Mouse (Mus musculus) limb, embryonic 11.5 days (tissue): ENCODE data around the gene Cyp2d22. TPM values are rescaled to one million over a fixed set of nuclear protein-coding genes. Genes with fewer than 3 reads are reported as not detected.

Experiments used
- ATAC-seq: fragments of 200-750 bp; cut with Nextera tagmentation; 2 replicates; pipeline ENCODE4 v1.8.0; 2017; ENCODE audit warnings: low read depth; ENCODE audit not compliant: insufficient number of reproducible peaks, low FRiP score, low TSS enrichment
- DNase-seq: peaks from one replicate; pipeline ENCODE4 v3.0.0-alpha.2; 2015; ENCODE audit warnings: low spot score
- H3K27ac ChIP-seq: fragments of 300-500 bp; sonication (generic); replicated peaks from 2 replicates; pipeline ENCODE4 v1.5.1; 2014; ENCODE audit warnings: low read depth, mild to moderate bottlenecking, low read length
- H3K27me3 ChIP-seq: fragments of 300-500 bp; sonication (generic); 2 replicates; pipeline ENCODE4 v1.6.1; 2014; ENCODE audit warnings: mild to moderate bottlenecking, low read length, mixed read lengths; ENCODE audit not compliant: control insufficient read depth, insufficient read depth
- H3K36me3 ChIP-seq: fragments of 300-500 bp; sonication (generic); 2 replicates; pipeline ENCODE4 v1.6.1; 2014; ENCODE audit warnings: mild to moderate bottlenecking, low read length, moderate library complexity, mixed read lengths; ENCODE audit not compliant: control insufficient read depth, insufficient read depth
- H3K4me1 ChIP-seq: fragments of 300-500 bp; sonication (generic); 2 replicates; pipeline ENCODE4 v1.6.1; 2014; ENCODE audit warnings: low read length, mixed read lengths; ENCODE audit not compliant: control insufficient read depth, insufficient read depth
- H3K4me2 ChIP-seq: fragments of 300-500 bp; sonication (generic); 2 replicates; pipeline ENCODE4 v1.6.1; 2014; ENCODE audit warnings: low read depth, mild to moderate bottlenecking, moderate library complexity; ENCODE audit not compliant: severe bottlenecking
- H3K4me3 ChIP-seq: fragments of 300-500 bp; sonication (generic); 2 replicates; pipeline ENCODE4 v1.5.1; 2014; ENCODE audit warnings: low read depth, low read length
- H3K9ac ChIP-seq: fragments of 300-500 bp; sonication (generic); 2 replicates; pipeline ENCODE4 v1.6.1; 2014; ENCODE audit warnings: mild to moderate bottlenecking, low read length
- H3K9me3 ChIP-seq: fragments of 300-500 bp; sonication (generic); 2 replicates; pipeline ENCODE4 v1.6.1; 2016; ENCODE audit warnings: low read length; ENCODE audit not compliant: control insufficient read depth
- WGBS: fragments of 180-500 bp; shearing (Covaris S2); extraction: QIAGEN DNeasy Blood & Tissue Kit; methylation state at CpG from one replicate; pipeline ENCODE4 v1.1.7; 2014; 5-methylcytosine and 5-hydroxymethylcytosine counted together
- polyA plus RNA-seq: library from polyadenylated mRNA; unstranded; fragments of >200 nt; fragmentation: Nextera tagmentation; extraction: Ambion mirVana; gene quantifications from 2 replicates; pipeline ENCODE4 v1.2.1, GENCODE M21; 2014

Gene Cyp2d22
- polyA plus RNA-seq, 1 experiment from 2014 or later = 1.6 TPM

DNA sequence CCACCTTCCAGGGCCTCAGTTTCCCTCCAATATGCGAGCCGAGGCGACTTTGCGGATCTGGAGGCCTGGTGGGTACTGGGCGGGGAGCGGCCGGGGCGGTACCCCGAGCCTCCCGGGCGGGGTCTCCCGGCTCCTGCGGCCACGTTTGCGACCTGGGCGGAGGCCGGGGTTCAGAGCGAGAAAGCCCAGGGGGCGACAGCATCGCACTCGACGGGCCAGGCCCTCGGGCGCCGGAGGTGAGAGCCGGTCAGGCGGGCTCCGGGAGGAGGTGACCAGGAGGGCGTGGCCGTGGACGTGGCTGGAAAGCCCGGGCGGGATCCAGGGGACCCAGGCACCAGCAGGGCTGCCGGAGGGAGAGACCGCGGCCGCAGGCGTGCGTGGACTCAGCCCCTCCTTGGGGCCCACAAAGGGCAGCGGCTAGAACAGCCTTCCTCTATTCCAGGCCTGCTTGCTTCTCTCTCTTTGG lies 39.0 kb downstream of the Cyp2d22 start:
- H3K4me3 ChIP-seq = peak overlapping the region; percentile 35
- H3K36me3 ChIP-seq = no peaks in the 10 kb centered on the region
- H3K9ac ChIP-seq = peak overlapping the region; percentile 78
- DNase-seq = peak; percentile 66
- peak overlapping the region; percentile 75 for H3K4me2 ChIP-seq
- WGBS = 2% methylated on average over 40 of the region's 40 CpGs
- H3K9me3 ChIP-seq = no peaks in the 10 kb centered on the region
- no peak for ATAC-seq
- H3K27ac ChIP-seq = 0 out of 2 replicates have a peak overlapping the region, but pooled peaks have one; percentile 8
- no peaks in the 10 kb centered on the region for H3K27me3 ChIP-seq
- H3K4me1 ChIP-seq = peaks cover 15% of the 10 kb centered on the region

DNA sequence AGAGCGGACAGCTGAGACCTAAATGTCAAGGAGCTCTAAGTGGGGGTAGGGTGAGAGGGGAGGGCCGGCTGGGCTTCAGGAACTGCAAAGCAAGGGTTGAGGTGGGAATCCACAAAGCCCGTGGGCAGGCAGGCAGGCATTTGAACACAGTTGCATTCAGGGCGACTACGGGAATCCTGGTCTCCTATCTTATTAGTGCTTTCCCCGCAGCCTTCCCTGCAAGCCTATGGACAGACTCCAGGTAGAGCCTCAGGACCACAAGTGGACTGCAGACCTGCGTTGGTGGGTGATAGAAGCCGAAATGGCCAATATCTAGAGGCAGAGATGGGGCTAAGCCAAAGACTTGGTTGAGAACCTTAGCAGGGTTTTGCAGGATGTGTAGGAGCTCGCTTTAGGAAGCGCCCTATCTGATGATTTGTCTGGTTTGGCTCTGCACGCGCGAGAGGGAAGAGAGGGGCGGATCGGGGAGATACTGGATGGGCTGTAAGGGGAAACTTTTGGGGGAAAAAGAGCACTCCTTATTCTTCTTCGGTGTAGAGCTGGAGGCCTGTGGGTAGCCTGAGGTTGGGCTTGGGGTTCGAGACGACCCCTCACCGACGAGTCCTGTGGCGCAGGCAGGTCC lies 39.5 kb downstream of the Cyp2d22 start:
- ATAC-seq = no peak

DNA sequence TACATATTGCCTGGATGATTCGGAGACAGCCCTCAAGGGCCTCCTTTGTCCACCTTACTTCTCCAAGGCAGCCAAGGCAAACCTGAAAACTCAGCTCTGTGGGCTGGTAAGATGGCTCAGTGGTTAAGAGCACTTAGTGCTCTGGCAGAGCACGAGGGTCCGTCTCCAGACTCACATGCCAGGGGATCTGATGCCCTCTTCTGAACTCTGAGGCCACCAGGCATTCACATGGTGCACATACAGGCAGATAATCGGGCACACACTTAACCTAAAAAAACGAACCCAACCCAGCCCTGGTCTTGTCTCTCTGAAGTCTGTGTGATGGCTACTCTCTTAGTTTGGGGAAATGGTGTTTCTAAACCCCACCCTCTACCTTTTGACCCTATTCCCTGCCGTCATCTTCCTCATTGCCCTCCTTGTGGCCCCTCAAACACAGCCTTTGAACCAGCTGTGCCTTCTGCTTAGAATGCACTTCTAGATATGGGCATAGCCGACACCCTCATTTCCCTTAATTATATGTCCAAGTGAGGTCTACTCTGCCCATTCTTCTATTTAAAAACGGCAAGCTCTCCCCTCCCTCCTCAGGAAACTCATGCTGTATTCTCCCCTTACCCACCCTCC lies 40.3 kb downstream of the Cyp2d22 start:
- no peak overlapping the region for H3K4me3 ChIP-seq
- H3K9me3 ChIP-seq = no peaks in the 10 kb centered on the region
- H3K27me3 ChIP-seq = no peaks in the 10 kb centered on the region
- H3K4me2 ChIP-seq = no peak overlapping the region
- no peak overlapping the region for H3K27ac ChIP-seq
- ATAC-seq = no peak
- H3K9ac ChIP-seq = no peak overlapping the region
- DNase-seq = no peak
- H3K4me1 ChIP-seq = peaks cover 15% of the 10 kb centered on the region
- WGBS = 75% methylated on average over 8 of the region's 8 CpGs
- no peaks in the 10 kb centered on the region; the same call in 1 of the 2 replicates for H3K36me3 ChIP-seq

More for the DNA sequence above, 39.5 kb downstream of the Cyp2d22 start:
- Histone ChIP-seq H3K4me1 (peaks cover 15% of the 10 kb centered on the region), H3K9me3 (no peaks in the 10 kb centered on the region), H3K4me3 (peak overlapping the region; percentile 35), H3K4me2 (peak overlapping the region; percentile 75), H3K9ac (peak overlapping the region; percentile 78), H3K27me3 (no peaks in the 10 kb centered on the region), H3K27ac (no peak overlapping the region), H3K36me3 (no peaks in the 10 kb centered on the region; the same call in 1 of the 2 replicates)
- 38% methylated on average over 21 of the region's 21 CpGs for WGBS
- no peak for DNase-seq

DNA sequence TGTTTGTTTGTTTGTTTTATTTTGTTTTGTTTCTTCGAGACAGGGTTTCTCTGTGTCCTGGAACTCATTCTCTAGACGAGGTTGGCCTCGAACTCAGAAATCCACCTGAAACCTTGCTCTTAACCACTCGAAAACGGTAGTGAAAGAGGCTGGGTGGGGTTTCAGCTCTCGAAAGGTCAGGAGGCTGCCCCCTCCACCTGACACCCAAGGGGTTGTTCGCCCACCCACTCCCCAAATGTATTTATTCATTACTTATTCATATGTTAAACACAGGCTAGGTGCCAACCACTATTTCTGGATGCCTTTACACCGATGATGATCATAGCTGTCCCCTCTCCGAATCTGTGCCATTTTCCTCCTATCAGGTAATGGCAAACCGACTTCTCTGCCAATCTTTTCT lies 40.9 kb downstream of the Cyp2d22 start:
- 61% methylated on average over 10 of the region's 10 CpGs for WGBS
- peak overlapping the region; percentile 67; the same call in 1 of the 2 replicates for H3K9ac ChIP-seq
- DNase-seq (no peak), ATAC-seq (no peak)
- H3K4me2 ChIP-seq = peak overlapping the region; percentile 75
- no peak overlapping the region for H3K27ac ChIP-seq
- H3K9me3 ChIP-seq = no peaks in the 10 kb centered on the region
- peak overlapping the region; percentile 48 for H3K4me3 ChIP-seq
- H3K36me3 ChIP-seq = no peaks in the 10 kb centered on the region; the same call in 1 of the 2 replicates
- H3K27me3 ChIP-seq = no peaks in the 10 kb centered on the region
- H3K4me1 ChIP-seq = peaks cover 15% of the 10 kb centered on the region

DNA sequence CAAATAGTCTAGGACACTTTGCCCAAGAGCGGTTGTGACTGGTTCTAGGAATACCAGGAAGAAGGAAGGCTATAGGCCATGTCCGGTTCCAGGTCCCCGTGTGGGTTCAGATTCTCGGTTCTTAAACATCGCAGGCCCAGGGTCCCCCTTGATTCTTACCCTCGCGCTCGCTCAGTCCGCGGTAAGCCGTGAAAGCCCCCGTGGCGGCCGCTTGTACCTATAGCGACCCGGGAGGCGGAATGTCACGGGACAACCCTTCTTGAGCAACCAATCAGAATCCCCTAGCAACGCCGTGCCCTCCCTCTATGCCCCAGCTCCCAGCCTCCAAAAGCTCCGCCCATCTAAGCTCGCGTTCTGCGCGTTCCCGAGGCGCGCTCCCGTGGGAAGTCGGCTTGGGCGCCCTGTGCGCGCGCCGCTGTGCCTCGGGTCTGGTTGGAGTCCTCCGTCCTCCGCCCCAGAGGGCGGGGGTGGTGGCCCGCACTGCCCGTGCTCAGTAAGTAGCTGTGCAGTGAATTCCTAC lies 41.4 kb downstream of the Cyp2d22 start, which contains the start of the genes Naga, Pheta2 and Smdt1:
Naga (minus strand) TSS at position 333 of the 520 bp plus-strand sequence.
Pheta2 (plus strand) TSS at position 350 of the 520 bp plus-strand sequence.
Smdt1 (plus strand) TSS at position 367 of the 520 bp plus-strand sequence.
- DNase-seq (peak; percentile 97), ATAC-seq (peak; percentile 84)
- no peaks in the 10 kb centered on the region for H3K9me3 ChIP-seq
- no peak within 1 kb of the TSS for H3K27ac ChIP-seq
- peak within 1 kb of the TSS; percentile 48 for H3K4me3 ChIP-seq
- H3K36me3 ChIP-seq = no peaks in the 10 kb centered on the region; the same call in 1 of the 2 replicates
- peak within 1 kb of the TSS; percentile 75 for H3K4me2 ChIP-seq
- WGBS = under 1% methylated on average over 41 of the region's 41 CpGs
- peak within 1 kb of the TSS; percentile 67 for H3K9ac ChIP-seq
- no peaks in the 10 kb centered on the region for H3K27me3 ChIP-seq
- H3K4me1 ChIP-seq = peaks cover 15% of the 10 kb centered on the region

DNA sequence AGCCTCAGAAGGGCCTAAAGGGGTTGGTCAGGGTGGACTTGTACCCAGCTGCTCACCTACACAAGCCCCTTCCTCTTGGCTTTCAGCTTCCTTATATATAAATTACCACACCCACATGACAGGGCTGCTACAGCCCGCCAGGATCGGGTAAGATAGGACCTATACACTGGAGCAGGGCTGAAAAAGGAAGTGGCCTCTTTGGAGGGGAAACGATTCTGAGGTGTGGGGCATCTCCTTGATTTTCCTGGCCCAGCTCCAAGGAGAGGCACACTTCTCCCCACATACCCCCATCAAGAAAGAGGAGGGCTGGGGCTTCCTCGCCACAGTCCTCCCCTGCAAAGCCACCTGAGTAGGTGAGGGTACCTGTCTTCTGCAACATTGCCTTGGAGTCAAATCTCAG lies 42.2 kb downstream of the Cyp2d22 start:
- 58% methylated on average over 4 of the region's 4 CpGs for WGBS
- H3K27ac ChIP-seq = no peak overlapping the region
- no peak for DNase-seq

DNA sequence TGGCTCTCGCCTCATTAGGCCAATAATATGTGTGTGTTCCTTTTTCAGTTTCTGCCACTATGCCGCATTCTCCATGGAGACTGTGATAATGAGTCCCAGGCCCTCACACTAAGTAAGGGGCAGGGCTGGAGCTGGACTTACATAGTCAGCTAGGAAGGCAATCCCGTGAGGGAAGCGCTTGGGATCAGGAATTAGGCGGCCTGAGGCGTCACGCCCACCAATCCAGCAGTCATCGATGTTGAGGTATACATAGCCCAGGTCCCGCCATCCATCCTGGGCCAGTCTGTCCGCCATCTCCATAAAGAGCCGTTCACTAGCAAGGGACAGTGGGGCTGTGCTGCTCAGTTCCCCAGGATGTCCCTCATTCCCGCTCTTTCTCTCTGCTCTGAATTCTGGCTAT lies 43.4 kb downstream of the Cyp2d22 start:
- 60% methylated on average over 12 of the region's 12 CpGs for WGBS
- no peak overlapping the region for H3K27ac ChIP-seq
- peaks cover 2% of the 10 kb centered on the region; the same call in 1 of the 2 replicates for H3K36me3 ChIP-seq
- no peak overlapping the region for H3K4me2 ChIP-seq
- H3K4me1 ChIP-seq = peaks cover 15% of the 10 kb centered on the region
- H3K9ac ChIP-seq = no peak overlapping the region
- no peak overlapping the region for H3K4me3 ChIP-seq
- ATAC-seq (no peak), DNase-seq (no peak)
- no peaks in the 10 kb centered on the region for H3K27me3 ChIP-seq
- no peaks in the 10 kb centered on the region for H3K9me3 ChIP-seq

More for the DNA sequence above, 42.2 kb downstream of the Cyp2d22 start:
- H3K4me3 ChIP-seq = peak overlapping the region; percentile 48
- H3K36me3 ChIP-seq = no peaks in the 10 kb centered on the region; the same call in 1 of the 2 replicates
- H3K9ac ChIP-seq = peak overlapping the region; percentile 67; the same call in 1 of the 2 replicates
- H3K4me1 ChIP-seq = peaks cover 15% of the 10 kb centered on the region
- 0 out of 2 replicates have a peak, but pooled peaks have one; percentile 3 for ATAC-seq
- H3K9me3 ChIP-seq = no peaks in the 10 kb centered on the region
- peak overlapping the region; percentile 75 for H3K4me2 ChIP-seq
- no peaks in the 10 kb centered on the region for H3K27me3 ChIP-seq

DNA sequence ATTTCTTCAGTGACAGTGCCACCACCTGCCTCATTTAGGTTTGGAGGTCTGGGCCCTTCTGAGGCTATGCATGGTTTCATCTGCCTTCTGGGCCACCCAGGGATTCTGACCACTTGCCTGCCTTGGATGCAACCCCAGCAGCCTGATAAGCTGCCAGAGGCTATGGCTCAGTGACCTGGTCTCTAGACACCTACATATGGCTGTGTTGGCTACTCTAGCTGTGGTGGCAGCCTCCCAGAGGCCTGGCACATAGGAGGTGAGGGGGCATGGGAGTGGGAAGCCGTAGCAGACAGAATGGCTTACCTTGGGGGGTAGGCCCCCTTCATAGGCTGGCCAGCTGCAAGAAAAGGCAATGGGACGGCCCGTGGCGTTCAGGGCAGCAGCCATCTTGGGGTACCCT lies 44.9 kb downstream of the Cyp2d22 start:
- no peak overlapping the region for H3K27ac ChIP-seq
- H3K36me3 ChIP-seq = peaks cover 2% of the 10 kb centered on the region; the same call in 1 of the 2 replicates
- no peak overlapping the region for H3K4me3 ChIP-seq
- DNase-seq (no peak), ATAC-seq (no peak)
- no peak overlapping the region for H3K9ac ChIP-seq
- H3K4me1 ChIP-seq = peaks cover 13% of the 10 kb centered on the region
- no peaks in the 10 kb centered on the region for H3K9me3 ChIP-seq
- 94% methylated on average over 4 of the region's 4 CpGs for whole genome bisulfite sequencing
- no peaks in the 10 kb centered on the region for H3K27me3 ChIP-seq
- no peak overlapping the region for H3K4me2 ChIP-seq
